Mouse (Mus musculus) ES-CJ7 (cell line): Measurements from ENCODE around the gene Klf2.

Experiments
- DNase-seq: peaks from one replicate; pipeline ENCODE4 v3.0.0; 2011; ENCODE audit warnings: low read depth, low spot score

Gene Klf2

DNA sequence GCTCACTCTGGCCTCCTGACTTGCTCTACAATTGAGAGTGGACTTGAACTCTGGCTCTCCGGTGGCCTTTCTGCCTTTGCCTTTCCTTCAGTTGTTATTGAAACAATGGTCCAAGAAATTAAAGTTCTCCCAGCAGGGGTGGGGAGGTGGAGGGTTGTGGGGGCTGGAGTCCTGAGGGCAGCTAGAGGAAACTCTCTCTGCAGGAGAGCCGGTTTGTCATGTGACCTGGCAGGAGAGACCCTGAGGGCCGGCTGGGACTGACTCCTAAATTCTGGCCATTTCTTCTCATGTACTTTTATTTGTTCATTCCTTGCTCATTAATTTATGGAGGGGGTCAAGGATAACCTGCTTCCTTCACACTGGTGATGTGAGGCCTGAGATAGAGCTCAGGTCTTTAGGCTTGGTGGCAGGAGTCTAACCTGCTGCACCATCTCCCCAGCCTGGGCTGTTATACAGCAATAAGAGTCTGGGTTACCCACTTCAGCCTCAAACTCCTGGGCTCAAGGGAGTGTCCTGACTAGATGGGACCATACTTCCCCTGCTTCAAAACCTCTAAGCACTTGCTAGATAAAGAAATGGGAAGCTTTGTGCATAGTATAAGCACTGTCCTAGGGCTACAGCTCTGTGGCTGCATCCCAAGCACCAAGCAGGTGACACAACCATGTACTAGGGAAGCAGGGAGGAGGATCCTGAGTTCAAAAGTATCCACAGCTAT, 14.8 kb downstream of the Klf2 start:
- peak; percentile 88 for DNase-seq

DNA sequence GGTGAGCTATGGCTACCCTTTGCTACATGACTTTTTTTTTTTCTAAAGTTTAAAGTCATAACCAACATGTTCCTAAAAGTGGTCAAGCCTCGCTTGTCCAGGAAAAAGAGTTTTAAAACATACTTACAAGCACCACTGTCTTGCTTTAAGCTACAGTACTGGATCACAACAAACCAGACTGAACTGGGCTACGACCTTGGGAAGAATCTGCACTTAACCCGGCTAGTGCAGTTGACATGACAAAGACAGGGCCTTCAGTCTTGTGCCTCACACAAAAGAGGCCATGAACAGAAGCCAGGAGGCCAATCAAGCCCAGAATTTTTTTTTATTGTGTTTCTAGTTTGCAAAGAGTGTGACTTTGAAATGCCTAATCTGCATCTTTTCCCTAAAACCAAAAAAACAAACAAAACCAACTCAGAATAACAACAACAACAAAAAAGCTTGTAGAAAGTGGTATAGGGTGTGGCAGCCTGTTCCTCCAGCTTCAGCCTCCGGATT, 15.4 kb downstream of the Klf2 start:
- DNase-seq: peak; percentile 98

DNA sequence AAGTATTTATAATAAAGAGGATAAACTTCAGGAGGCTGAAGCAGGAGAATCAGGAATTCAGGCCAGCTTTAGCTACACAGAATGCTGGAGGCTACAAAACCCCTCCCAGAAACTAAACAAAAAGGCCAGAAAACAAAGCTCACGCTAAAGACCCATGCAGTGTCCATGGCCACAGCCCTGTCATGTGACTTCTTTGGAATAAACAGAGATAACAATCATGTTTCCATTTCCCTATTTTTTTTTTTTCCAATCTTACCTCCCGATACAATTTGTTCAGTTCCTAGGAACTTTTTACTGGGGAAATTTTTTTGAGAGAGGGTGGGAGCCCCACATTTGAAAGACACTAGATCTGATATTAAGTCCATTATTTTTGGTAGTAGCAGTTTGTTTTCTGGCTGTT, 17.4 kb downstream of the Klf2 start:
- DNase-seq: no peak

DNA sequence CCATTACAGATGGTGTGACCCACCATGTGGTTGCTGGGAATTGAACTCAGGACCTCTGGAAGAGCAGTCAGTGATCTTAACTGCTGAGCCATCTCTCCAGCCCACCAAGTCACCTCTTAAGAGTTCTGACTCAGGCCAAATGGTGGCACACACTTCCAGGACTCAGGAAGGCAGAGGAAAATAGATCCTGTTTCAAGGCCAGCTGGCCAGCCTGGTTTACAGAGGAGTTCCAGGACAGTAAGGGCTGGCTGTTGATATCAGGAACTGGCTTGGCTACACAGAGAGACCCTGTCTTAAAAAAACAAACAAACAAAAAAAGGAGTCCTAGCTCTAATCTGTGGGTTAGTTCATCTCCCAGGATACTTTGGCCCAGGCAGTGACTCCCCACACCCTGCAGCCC, 18.2 kb downstream of the Klf2 start:
- no peak for DNase-seq

DNA sequence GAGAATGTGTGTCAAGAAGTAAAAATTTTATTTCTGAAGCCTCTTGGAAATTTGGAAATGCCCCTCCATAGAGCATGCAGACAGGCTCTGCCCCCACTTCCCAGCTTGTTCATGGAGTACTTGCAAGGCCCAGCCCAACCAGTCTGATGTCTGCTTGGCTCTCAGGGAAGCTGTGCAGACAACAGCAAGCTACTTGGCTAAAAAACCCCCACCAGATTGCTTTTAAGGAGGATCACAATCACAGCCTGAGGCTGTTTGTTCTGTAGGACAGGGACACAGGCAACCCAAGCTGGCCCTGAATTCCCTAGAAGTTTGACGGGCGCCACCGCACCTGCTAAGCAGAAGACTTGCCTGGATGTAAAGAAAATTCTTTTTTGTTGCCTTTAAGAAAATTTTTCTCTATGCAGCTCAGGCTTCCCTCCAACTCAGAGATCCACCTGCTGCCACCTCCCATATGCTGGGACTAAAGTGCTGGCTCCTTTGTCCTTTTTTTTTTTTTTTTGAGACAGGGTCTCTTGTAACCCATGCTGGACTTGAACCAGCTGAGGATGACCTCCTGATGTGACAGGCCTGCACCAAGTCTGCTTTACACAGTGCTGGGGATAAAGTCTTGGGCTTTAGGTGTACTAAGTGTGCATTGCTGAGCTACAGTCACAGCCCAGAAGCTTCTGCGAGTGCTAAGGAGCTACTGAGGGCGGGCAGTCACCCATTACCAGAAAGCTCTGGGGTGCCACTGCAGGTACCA, 23.9 kb downstream of the Klf2 start:
- DNase-seq: no peak

DNA sequence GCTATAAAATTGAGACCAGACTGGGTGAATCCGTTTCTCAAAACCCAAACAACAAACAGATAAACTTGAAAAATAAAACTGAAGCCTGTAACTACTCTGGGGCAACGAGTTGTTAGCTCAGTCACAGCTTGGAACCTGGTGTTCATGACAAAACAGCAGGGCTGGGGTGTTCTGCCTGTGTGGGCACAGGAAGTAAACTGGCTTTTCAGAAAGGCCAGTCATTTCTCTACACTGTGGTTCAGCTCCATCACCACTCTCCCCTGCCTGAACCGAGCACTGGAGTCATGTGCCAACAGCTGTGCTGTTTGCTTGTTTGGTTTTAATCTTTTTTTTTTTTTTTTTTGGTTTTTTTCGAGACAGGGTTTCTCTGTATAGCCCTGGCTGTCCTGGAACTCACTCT, 24.9 kb downstream of the Klf2 start:
- no peak for DNase-seq

DNA sequence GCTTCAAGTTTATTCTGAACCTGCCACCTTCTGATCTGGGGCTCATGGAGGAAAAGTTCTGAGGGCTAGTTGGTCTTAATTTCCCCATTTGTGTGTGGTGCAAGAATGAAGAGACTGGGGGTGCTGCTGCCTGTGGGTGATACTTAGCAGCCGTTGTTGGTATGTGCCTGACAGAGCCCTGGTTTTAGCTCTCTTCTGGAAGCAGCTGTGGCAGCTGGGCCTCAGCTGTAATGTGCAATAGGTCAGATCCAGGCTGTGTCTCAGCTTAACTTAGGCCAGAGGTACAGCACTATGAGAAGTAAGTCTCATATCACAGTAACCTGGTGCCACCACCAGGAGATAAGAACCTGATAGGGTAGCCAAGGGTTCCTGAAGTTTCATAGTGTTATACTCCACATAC, 28.7 kb downstream of the Klf2 start:
- no peak for DNase-seq

DNA sequence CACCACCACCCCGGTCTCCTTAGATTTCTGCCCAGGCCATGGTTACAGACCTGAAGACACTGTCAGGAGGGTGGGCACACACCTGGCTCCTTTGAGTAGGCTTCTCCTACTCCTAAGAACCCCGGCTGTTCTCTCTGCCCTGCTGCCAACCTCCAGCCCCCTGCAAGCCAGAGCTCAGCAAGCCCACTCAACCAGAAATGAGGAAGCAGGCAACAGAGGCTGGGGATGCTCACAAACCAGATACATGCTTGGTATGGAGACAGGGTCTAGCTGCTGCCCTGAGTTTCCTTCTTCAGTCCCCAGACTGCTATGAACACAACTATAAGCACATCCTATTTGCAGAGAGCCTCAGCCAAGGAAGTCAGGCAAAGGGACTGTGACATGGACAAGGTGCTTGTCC, 29.3 kb downstream of the Klf2 start:
- no peak for DNase-seq

DNA sequence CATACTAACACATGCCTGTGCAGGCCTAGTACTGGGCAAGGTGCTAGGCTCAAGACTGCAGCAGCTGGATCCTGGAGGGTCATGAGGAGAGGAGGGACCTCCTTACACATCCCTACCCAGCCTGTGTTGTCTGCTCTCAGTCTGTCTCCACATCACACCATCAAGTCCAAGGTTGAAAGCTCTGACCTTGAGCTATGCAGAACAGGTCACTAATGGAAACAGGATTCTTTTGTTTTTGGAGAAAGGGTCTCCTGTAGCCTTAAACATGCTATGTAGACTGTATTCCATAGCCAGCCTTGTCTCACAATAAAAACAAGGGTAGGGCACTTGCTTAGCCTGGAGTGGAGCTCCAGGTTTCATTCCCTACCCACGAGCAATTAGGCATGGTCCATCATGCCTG, 30.1 kb downstream of the Klf2 start:
- DNase-seq: peak; percentile 70

DNA sequence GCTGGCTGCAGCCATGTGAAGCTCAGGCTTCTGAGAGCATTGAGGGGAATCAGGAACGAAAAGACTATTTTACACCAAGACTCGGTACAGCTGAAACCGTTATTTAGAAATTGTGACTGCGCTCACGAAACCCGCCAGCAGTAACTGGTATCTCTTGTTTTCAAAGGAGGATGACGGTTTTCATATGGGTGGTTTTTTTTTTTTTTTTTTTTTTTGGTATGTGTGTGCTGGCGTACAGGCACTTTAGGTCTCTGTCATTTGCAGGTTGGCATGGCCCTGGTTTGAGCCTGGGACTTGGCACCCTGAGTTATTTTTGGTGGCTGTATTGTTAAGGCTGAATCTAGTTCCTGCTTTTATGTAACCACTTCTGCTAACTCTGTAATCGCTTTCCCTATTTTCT, 31.0 kb downstream of the Klf2 start:
- no peak for DNase-seq

DNA sequence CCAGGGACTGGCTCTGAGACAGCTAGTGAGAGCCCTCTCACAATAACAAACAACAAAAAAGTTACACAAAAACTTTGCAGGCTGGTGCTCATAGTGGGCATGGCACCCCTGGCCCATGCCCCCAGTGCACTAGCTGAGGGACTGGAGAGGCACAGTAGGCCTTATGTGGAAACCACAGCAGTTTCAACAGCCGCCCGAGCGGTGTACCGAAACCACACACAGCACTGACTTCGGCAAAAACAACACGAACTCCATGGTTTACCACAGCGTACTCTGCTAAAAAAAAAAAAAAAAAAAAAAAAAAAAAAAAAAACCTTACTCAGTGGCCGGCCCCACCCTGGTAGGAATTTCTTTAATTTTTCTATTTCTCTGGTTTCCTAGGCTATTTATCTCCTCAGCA, 31.9 kb downstream of the Klf2 start:
- no peak for DNase-seq

DNA sequence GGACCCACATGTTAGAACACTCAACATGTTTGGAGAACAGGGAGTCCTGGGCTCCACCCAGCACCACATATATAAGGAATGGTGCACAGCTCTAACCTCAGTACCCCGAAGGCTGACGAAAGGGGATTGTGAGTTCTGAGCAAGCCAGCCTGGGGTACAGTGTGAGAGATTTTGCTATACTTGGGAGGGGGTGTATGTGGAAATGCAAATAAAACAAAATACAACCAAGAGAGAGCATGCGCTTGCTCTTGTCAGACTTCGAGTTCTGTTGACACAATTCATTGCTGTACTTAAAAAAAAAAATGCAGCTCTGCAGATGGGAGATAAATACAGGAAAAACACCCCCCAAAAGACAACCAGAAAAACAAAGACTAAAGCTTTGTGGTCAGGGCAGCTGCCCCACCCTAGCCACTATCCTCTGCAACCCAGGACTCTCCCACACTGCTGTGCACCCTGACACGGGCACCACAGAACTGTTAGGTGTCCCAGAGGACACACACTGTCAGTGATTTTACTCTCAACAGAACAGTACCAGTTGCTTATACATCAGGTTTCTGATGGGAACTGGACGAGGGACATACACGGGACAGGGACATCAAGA, 32.7 kb downstream of the Klf2 start:
- no peak for DNase-seq

DNA sequence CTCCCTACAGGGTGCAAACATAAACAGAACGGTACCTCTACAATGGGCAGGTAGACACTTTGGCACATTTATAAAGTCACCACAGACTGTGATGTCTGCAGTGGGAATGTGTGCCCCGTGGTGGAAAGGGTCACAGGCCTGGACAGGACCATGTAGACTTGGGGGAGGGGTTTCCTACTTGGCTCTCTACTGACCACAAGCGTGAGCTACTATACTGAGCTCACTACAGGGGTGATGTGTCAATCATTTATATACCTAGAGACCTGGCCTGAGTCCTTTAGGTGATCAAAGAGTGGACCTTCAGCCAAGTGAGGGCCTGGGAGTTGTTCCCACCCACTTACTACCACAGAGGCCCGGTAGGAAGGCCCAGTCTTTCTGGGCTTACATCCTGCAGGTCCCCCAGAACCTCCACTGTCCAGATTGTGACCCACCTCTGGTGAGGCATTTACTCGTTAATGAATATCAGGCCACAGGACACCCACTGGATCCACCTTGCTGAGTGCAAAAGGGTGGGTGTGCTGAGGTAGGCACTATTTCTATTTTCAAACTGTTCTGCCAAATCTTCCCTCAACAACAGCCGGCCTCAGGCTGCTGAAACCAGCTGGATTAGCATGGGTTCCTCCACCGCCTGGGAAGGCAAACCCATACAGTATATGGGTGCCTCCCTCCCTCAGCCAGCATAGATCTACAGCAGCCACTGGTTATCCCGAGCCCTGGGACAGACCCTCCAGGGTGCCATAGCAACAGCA, 34.3 kb downstream of the Klf2 start:
- no peak for DNase-seq

DNA sequence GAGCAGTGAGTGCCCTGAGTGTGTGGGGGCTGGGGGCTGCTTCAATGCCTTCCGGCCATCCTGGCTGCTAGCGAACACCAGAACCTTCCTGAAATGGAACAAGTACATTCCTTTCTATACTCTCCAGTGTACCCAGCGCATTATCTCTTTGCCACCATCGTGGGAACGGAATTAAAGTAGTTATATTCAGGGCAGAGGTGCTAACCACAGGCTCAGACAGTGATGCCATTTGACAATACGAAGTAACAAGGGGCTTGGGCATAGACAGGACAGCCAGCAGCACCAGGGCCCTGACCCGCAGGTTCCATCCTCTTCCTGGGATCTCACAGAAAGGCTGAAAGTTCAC, 34.8 kb downstream of the Klf2 start:
- no peak for DNase-seq

DNA sequence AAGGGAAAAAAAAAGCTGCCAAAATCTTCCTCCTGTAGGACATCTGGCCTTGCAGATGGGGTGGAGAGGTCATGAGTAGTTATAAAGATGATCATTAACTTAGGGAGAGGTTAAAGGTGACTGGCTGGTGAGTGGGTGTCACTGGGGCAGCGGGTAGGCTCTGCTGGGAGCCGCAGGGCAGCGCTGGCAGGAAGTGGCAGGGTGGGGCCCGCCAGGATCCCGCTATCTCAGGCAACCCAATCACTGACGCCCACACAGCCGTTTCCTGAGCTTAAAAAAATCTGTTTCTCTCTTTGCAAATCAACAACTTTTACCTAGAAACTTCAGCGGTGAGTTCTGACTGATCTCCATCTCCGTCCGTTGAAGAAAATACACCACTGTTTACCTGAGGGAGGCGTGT, 35.4 kb downstream of the Klf2 start:
- DNase-seq: no peak

DNA sequence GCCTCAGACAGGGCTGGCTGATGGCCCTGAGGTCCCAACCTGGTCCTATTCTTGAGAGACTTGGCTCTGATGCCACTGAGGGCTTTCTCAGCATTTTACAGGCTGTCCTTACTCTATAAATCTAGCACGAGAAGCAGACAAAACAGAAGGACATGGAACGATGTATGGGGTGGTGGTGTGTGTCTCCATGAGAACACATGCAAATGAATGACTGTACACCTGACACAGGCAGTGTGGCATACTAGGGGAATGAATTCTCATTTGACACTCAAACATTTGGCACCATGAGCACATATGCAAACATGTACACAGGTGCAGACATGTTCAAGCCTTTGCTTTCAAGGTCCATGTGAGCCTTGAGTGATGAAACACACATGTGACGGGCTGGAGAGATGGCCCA, 37.8 kb downstream of the Klf2 start:
- no peak for DNase-seq

DNA sequence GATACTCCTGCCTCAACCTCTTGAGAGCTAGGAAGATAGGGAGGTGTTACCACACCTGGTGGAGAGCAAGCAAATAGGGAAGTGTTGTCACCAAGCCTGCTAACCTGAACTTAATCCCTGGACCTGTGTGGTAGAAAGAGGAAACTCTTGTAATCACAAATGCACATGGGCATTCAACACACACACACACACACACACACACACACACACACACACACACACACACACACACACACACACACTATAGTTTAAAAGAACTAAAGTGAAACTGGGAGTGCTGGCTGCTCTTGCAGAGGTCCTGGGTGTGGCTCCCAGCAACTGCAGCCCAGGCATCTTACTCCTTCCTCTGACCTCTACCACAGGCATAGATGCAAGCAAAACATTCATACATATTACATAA, 41.3 kb downstream of the Klf2 start:
- DNase-seq: no peak

DNA sequence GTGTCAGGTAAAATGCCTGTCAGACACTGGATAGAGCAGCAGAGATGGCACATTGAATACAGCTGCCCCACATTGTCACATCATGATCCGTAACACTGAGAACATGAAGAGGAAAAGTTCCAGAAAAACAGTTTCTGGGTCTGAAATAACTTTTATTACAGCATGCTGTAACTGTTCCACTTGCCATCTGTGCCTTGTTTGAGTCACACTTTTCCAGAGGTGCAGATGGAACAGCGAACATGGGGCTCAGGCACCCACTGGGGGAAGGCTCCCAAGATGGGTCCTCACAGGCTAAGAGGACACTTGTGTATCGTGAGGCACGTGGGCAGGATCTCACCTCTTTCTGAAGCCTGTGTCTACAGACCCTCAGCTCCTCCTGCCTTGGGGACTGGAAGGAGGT, 43.9 kb downstream of the Klf2 start:
- no peak for DNase-seq

DNA sequence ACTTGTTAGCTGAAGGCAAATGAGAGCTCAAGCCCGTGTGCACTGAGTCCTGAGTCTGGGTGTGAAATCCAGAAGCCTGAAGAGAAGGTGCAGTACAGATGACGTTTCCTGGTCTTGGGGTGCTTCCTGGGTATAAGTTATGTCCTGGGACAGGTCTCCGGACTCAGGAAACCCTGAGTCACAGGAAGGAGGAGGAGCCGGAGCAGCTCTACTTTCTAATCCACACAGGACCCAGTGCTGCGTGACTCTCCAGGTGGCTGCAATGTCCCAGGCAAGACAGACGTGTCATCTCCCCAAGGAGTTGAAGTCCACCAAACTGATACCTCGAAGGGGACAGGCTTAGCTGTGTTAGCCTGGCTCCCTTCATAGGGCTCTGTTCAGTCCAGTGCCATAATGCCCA, 44.6 kb downstream of the Klf2 start:
- no peak for DNase-seq

DNA sequence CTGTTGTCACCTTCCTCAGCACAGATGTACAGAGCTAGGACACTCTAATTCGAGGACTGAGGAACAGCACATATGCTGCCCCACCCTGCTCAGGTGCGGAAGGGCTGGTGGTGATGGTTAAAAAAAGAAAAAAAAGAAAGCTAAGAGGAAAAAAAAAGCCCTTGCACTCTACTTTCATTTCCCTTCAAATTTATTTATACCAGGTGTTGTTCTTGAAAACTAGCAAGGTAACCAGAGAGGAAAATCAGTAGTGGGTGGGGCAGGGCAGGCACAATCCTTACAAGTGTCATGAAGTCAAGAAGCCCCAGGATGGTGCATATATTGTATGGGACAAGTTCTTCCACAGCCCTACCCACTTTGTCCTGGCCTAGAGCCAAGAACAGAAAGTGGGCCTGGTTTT, 46.2 kb downstream of the Klf2 start:
- DNase-seq: no peak

DNA sequence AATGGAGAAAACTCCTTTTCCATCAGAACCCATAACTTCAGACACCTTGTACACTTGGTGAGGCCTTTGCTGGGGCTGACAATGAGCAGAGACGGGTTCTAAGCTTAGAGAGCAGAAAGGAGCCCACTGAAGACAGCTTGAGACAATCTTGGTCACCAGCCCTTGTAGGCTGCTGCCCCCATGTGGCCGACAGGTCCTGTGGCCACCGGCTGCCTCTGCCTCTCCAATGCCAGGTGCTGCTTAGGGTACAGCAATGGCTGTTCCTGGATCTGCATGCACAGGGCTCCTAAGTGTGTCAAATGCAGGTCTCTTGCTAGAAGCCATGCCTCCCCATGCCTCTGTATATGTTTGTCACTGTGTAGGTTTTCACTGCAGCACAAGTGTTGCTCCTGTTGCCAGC, 47.0 kb downstream of the Klf2 start:
- peak; percentile 85 for DNase-seq

DNA sequence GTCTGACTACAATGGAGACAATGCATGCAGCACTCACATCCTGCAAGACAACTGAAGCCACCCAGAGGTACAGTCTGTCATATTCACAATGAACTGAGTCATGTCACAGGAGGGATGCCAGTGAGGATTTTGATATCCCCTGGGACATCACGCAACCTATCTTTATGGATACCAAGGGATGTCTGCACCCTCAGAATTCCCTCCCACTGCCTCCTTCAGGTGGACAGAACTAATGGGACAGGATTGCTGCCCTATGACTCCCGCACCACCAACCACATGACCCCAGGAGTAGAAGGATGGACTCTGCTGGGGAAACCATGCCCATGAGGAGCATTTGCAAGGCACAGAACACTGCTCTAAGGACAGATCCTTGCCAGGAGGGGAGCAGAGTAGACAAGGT, 47.6 kb downstream of the Klf2 start:
- no peak for DNase-seq
